Mouse (Mus musculus) frontal cortex, adult 2 months (tissue): ENCODE data around the gene Ddx51. TPM values are rescaled to one million over a fixed set of nuclear protein-coding genes. Genes with fewer than 3 reads are reported as not detected.

Experiments used
- DNase-seq, 2 experiments: peaks; one replicate each; pipeline ENCODE4 v3.0.0; 2022; ENCODE audit warnings: low spot score in 1 of 2; ENCODE audit errors: extremely low spot score in 1 of 2
- polyA plus RNA-seq: library from polyadenylated mRNA; depleted of rRNA; stranded (reverse); fragments of >200 nt; gene quantifications from 2 replicates; pipeline ENCODE4 v1.2.3, GENCODE M21; 2012; rRNA removed

Gene Ddx51
- polyA plus RNA-seq, 1 experiment: 23.1 TPM

DNA sequence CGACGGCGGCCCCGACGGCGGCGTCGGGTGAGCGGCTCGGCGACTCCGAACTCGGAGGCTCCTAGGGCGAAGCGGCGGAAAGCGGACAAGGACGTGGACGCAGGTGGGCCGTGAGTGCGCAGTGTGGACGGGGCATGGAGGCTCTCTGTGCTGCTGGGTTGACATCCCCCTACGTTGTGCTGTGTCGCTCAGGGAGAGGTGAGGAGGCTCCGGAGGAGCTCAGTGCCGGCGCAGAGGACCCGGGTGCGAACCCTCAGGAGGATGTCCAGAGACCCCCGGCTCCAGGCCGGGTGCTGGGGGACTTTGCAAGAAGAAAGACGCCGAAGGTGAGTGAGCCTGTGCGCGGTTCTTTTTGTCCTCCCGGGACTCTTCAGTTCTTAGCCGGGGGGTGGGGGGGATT lies 435 bp downstream of the Ddx51 start:
- no peak for DNase-seq

DNA sequence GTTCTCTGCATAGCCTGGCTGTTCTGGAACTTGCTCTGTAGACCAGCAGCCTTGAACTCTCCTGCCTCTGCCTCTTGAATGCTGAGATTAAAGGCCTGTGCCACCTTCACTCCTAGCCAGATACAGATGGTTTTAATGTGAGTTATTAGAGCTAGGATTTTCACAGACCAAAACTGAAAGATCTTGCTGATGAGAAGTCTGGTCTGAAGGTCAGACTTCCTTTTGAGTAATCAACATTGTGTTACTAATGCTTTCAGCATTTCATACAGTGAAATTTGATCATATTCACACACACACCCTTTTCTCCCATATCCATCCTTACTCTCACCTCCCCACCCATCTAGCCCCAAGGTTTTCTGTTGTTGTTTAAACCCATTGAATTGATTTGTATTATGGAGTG lies 6.4 kb downstream of the Ddx51 start:
- no peak for DNase-seq

DNA sequence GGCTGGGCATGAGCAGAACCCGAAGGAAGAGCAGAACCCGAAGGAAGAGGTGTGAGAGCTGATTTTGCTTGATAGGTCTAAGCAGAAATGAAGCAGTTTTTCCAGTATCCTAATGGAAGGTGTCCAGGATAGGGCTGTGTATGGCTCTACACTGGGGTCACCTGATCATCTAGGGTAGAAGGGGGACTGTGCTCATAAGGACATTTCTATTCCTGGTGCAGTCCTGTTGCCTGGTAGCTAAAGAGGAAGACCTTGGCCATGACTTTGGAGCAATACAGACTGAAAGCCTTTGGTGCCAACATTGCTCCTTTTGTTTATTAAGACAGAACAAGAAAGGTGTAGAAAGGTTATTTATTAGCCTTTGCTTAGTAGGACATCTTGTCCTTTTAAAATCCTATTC lies 10.8 kb downstream of the Ddx51 start:
- no peak for DNase-seq

DNA sequence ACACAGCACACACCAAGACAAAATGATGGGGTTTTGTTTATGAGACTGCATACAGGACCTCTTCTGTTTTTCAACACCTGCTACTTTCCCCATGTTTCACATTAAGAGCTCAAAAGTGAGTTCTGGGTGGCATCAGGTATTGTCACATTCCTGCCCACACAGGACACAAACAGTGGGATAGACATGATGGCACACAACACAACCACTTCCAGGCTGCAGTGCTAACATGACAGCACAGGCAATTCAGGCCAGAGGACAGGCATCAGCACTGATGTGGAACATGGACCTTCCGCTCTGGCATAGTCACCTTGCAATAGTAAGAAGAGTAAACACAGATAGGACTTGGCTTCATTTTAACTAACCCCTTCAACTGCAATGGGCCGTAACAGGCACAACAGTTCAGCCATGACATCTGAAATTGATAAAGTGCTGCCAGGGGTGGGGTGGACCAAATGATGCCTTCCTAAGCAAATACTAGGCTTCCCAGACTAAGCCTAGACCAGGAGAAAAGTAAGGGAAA lies 11.6 kb downstream of the Ddx51 start:
- DNase-seq: no peak

DNA sequence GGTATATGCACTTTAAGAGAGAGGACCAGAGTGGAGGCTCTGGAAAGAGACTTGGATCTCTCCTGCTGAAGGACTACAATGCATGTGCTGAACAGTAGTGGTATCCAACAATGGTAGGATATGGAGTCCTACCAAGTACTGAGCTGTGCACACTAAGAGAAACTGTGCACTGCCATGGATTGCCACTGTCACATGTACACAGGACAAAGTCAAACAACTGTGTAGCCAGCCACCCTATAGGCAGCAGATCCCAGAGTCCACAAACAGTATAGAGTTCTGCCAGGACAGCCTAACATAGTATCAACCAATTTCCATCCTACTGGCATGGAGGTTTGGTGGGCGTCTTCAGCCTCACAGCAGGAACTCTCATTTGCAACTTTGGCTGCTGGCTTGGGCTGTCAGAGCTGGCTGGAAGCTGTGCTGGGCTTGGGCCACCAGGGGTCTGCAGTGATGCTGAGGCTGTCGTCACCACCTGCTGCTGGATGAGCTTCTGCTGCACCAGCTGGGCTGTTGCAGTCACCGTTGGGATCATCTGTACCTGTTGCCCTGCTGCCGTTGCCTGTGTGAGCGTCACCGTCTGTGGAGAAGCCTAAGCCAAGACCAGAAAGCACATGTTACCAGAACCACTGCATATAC lies 12.4 kb downstream of the Ddx51 start:
- DNase-seq: no peak

DNA sequence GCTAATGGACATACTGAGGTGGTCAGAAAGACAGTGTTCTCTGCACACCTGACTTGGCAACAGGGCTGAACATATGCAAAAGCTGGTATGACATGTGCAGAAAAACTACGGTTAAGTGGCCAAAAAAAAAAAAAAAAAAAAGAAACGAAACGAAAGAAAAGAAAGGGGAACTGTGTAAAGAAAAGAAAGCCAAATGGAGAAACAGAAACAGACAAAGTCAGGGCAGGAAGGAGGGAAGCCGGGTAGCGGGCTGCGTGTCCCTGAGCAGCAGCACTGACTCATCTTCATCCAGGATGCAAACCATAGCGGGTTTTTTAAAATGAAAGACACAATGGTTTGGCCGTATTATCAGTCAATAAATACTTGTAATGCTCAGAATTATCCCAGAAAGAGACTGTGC lies 28.8 kb downstream of the Ddx51 start:
- DNase-seq: no peak

DNA sequence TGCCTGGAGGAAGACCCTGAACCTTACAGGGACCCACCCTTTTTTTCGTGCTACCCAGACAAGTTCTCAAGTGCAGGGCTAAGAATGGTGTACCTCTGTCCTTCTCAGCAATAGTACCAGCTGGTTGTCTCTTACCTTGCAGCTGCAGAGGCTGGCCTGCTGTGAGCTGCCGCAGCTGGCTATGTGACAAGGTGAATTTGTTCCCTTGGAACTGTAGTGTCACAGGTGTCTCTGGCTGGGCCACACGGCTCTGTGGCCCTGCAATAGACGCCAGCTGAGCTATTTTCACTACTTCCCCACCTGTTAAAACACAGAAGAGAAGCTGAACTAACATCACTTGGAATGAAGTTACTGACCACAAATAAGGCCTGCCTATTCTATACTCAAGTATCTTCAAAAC lies 45.4 kb downstream of the Ddx51 start:
- no peak for DNase-seq

DNA sequence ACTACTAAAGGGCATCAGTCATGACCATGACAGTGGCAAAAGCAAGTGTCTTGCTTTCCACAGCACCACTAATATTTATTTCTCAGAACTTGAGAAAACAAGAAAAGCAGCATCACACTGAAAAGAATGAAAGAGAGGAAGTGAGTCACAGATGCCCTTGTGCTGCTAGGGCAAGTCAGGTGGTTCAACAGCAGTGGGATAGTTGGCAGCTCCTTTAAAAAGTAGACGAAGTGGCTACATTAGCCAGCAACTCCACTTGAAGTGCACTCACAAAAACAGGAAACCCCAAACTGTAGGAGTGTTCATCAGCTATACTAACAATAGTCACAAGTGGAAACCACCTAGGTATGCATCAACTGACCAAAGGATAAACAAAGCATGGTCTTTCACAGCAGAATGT lies 50.8 kb downstream of the Ddx51 start:
- DNase-seq: no peak

DNA sequence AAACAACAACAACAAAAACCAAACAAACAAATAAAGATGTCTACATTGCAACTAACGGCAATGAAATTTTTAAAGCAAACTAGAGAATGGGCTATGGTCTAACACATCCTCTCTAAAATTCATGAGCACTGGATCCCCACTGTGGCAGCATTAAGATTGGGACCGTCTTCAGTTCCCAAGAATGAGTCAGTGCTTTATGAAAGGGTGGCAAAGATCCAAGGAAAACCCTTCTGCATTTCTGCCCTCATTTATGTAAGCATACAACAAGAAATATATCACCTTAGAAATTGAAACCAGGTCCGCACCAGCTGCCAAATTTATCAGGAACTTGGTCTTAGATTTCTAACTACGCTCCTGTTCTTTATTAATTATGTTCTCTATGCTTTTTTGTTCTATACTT lies 56.0 kb downstream of the Ddx51 start:
- peak; percentile 14 to 77 for DNase-seq

Other genes starting within 250 kb of the Ddx51 start
- 54.9 and 60.8 TPM in 2 replicates for gene Fbrsl1, start 204.9 kb upstream of the Ddx51 start, polyA plus RNA-seq
- gene Galnt9, start 109.1 kb upstream of the Ddx51 start, polyA plus RNA-seq: 43.8 and 52.2 TPM in 2 replicates
- 41.5 and 41.9 TPM in 2 replicates for gene Noc4l, start within 50 bp of the Ddx51 start, polyA plus RNA-seq
- gene Ep400, start 117.3 kb downstream of the Ddx51 start, polyA plus RNA-seq: 31.8 and 37.4 TPM in 2 replicates
- gene Pus1, start 127.2 kb downstream of the Ddx51 start, polyA plus RNA-seq: 20.7 and 21.0 TPM in 2 replicates
- gene Ulk1, start 156.6 kb downstream of the Ddx51 start, polyA plus RNA-seq: 60.3 and 64.3 TPM in 2 replicates
- 17.2 and 18.0 TPM in 2 replicates for gene Hscb, start 186.3 kb downstream of the Ddx51 start, polyA plus RNA-seq
- gene Chek2, start 186.5 kb downstream of the Ddx51 start, polyA plus RNA-seq: 1.3 and 1.7 TPM in 2 replicates
- gene Ttc28, start 226.4 kb downstream of the Ddx51 start, polyA plus RNA-seq: 6.7 and 7.3 TPM in 2 replicates